Mouse (Mus musculus): ENCODE measurements around the gene Ermp1.
A peak's percentile ranks its signal among the peaks of the same experiment; 100 is the strongest.
"Not testable (repeated sequence)": the region's sequence is repeated elsewhere in the genome, so short reads cannot be mapped to it uniquely, and the experiment has no call there.

Ermp1 gene

DNA sequence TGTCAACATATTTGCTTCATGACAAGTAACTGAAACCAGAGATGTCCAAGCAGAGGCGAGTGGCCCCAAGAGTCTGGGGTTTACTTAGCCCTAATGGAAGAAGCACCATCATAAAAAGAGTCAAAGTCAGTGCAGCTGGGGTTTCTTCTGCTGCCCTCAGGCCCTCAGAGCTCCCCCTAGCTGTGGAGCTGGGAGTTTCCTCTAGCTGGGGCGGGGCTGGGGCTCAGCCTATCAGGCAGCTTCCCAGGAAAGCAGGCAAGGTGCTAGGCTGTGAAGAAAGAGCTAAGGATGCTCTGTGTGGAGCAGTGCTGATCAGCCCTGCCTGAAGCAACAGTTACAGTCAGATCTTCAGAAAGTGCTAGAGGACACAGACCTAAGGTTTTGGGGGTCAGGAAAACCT lies 51.2 kb downstream of the Ermp1 start:
- DNase-seq, result no peak

DNA sequence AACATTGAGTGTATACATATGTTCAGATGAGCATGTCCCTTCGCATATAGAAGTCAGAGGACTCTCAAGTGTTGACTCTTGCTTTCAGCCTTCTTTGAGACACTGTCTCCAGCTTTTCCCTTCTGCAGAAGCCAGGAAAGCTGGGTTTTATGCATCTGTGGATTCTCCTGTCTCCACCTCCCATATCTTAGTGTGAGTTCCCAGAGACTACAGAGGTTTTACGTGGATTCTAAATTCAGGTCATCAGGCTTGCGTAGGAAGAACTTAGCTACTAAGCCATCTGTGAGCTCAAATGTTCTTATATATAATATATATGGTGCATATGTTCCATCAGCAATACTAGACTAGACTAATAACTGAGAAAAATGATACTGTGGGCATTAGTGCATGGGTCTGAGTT lies 51.9 kb downstream of the Ermp1 start:
- no peak for DNase-seq

DNA sequence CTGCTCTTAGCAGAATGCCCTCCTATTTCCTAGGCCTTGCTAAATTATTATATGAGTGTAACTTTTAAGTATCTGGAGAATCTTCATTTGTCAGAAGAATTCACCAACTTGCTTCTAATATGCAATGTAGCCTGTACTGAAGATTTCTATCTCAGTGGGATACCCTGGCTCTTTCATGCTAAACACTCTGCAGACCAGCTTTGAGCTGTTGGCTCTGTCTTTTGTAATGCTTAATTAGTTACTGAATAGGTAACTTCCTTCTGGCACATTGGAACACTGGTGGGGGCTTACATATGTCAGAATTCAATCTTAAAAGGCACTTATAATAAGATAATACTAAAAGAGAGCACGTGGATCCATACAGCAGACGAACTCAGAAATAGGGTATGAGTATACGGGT lies 54.4 kb downstream of the Ermp1 start:
- not testable (repeated sequence) for DNase-seq

DNA sequence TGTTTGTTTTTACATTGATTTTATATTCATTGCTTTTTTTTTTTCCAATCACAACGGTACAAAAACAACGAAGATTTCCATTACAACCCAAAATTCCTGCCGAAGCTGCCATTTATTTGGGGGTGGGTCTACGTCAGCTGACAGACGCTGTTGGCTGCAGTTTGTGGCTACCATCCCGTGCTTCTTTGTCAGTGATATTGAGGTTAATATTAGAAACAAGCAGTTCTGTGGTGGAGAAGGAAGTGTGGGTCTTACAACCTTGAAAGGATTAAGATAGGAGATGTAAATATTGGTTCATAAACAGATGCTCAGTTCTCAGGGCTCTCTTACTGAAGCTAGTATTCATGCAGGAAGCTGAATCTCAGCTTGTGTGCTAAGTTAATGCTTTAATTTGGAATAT lies 64.5 kb downstream of the Ermp1 start:
- no peak for DNase-seq

DNA sequence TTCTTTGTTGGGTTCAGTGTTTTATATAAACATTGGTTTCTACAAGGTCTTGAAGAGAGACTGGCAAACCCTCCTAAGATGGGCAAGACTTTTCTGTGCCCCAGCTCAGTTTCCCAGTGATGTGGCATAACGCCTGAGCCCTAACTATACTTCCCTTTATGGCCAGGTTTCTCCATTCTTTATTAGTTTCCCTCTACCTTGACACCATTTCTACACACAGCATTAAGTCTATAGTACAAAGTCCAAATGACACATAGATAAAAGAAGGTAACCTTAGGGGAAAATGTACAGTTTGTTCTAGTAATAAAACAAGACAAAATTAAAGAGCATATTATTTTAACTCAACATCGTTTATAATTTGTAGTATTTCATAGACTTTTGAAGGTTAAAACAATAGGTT lies 65.8 kb downstream of the Ermp1 start:
- no peak for DNase-seq

DNA sequence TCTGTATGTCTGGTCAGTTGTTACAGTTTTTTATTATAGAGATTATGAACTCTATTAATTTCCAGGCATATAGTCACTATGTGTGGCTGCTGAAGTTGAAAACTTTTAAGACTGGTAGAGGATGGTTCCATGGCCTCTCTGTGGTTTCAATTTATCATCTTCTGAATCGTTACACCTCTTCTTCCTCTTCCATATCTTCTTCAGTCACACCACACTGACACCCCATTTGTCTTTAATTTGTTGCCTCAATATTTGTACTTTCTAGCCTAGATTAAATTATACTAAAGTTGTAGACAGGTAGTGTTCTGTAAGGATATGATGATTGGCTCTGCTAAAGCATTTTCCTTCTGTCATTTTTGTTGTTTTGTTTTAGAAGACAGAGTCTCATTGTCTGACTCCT lies 81.7 kb downstream of the Ermp1 start:
- DNase-seq, result no peak

DNA sequence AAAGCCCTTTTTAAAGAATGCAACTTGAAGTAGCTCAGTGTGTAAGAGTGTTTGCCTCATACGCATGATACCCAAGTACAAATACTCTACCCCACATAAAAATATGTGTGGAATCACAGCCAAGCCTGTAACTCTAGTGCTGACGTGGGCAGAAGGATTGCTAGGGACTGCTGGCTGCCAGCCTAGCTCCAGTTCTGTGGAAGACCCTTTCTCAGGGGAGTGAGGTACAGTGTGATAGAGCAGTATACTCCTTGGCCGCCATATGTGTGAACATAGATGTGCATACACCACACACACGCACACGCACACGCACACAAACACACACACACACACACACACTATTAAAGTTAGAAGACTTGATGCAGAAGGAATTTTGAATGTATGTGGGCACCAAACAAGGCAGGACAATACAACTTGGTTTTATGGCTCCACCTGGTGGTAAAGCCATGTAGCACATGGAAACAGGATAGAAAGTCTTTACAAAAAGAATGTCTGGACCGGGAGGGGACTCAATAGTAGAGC lies 84.9 kb downstream of the Ermp1 start:
- peak; percentile 51 to 83 for DNase-seq

DNA sequence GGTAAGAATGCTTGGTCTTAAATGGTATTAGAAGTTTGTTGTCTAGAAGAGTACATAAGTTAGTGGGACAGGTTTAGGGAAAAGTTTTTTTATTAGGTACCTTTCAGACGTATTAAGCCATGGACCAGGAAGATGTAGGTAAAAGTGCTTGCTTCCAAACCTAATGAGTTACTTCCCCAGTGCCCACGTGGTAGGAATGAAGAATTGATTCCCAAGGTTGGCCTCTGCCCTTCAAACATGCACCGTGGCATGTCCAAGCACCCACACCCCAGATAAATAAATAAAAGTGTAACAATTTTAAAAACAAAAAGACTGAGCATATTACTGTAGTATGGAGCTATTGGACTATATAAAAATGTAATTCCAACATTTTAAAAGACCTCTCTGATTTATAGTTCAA lies 85.6 kb downstream of the Ermp1 start:
- no peak for DNase-seq

DNA sequence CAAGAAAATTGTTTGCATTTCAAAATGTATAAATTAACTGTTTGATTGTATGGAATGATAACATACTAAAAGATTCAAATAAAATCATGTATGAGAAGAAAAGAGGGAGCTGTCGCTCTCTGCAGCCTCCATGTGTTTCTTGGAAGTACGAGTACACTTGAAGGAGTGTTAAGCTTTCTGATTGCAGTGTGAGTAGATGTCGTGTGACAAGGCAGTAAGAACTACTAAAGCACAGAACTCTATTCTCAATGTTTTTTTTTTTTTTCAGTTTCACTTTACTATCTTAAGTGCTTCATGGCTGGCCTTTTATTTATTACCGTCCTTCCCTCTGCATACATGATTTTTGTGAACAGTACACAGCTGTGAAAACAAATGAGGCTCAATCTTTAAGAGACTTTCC lies 86.0 kb downstream of the Ermp1 start:
- DNase-seq, result no peak

All from kidney, postnatal 25 days (tissue).